Mouse (Mus musculus): ENCODE measurements at regions not wholly inside any gene's neighbourhood (a gene's known extent, or its start where the extent isn't known, plus 50 kb on each side); places are given as distances from the start of the nearest gene placed in this dataset.

GRCm38 (mm10) chr3:57932657-57933539 lies 85.0 kb upstream of the Pfn2 start:
- TF ChIP-seq CTCF (IDR thresholded peaks at IDR 0.05; ENCODE audit: low read depth) = no peak
- TF ChIP-seq EP300 (IDR thresholded peaks at IDR 0.05; ENCODE audit: low read depth) = no peak

Data from heart, postnatal 0 days (tissue).